Mouse (Mus musculus) brain, embryonic 14.5 days (tissue): ENCODE results near the gene Tab2. TPM values are rescaled to one million over a fixed set of nuclear protein-coding genes. Genes with fewer than 3 reads are reported as not detected.

ENCODE experiments used
- DNase-seq: peaks from one replicate; pipeline ENCODE4 v3.0.0-alpha.2; 2011; ENCODE audit warnings: low read depth
- CTCF ChIP-seq: fragments of 200-500 bp; IDR thresholded peaks from 2 replicates; pipeline ENCODE4 v1.5.1; 2012; ENCODE audit warnings: inconsistent platforms, mild to moderate bottlenecking, moderate library complexity, borderline replicate concordance; ENCODE audit not compliant: insufficient read depth, insufficient read length; ENCODE audit errors: extremely low read depth
- POLR2A ChIP-seq: fragments of 200-500 bp; IDR thresholded peaks from 2 replicates; pipeline ENCODE4 v1.6.1; 2012; ENCODE audit warnings: mild to moderate bottlenecking, inconsistent platforms, borderline replicate concordance; ENCODE audit not compliant: poor library complexity, insufficient read depth, insufficient read length, severe bottlenecking; ENCODE audit errors: extremely low read depth
- polyA plus RNA-seq: library from polyadenylated mRNA; depleted of rRNA; stranded (reverse); fragments of >200 nt; gene quantifications from 2 replicates; pipeline ENCODE4 v1.2.3, GENCODE M21; 2012; rRNA removed

Gene Tab2
- polyA plus RNA-seq, 1 experiment, result 61.3 TPM

DNA sequence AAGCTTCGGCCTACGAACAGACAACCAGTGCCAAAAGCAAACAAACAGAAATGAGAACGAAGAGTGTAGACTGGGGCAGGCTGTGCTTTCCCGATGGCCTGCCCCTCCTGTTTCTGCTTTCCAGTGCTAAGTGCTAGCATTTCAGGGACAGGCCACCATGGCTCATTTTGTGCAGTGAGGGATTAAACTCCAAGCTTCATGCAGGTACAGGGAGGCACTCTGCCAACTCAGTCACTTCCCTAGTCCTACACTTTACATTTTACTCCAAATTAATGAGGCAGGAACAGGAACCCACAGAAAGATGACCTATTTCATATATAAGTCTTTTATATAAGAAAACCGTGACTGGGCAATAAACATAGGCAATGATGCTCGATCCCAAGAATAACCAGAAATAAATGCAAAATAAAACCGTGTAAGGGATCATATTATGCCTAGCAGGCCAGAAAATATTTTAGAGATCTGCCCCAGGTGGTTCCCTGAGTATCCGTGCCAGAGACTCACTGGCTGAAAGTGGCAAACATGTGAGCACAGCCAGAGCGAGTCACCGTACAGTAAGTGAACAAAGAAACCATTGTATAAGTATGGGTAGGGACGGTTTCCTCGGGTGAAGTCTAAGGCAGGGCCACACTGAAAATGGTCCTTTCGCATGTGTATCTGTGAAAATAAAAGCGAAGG is 94.6 kb downstream of the Tab2 start:
- TF ChIP-seq POLR2A (no peak), CTCF (no peak)
- no peak for DNase-seq

DNA sequence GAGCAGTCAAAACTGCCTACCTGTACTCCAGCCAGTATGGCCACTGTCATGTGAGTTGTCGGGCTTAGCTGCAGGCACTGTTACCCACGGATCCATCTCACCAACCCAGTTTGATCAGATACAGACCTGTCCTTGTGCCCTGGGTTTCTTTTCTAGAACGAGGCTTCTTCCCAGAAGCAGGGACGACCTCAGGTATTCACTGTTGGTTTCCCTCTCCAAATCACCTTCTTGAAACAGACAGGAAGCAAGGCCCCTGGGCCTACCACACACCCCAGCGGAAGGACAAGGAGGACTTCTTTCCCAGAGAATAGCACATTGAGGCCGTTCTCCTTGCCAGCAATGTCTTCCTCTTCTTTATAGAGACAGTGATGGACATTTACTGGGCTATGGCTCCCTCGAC is 95.5 kb downstream of the Tab2 start:
- TF ChIP-seq CTCF (no peak), POLR2A (no peak)
- no peak for DNase-seq

Other genes with a start within 250 kb of the Tab2 start
- 13.6 and 17.5 TPM in 2 replicates for gene Katna1, start 230.2 kb downstream of the Tab2 start, polyA plus RNA-seq
- gene Ginm1, start 163.4 kb downstream of the Tab2 start, polyA plus RNA-seq, result 24.4 and 26.4 TPM in 2 replicates
- gene Ppil4, start 163.3 kb downstream of the Tab2 start, polyA plus RNA-seq, result 17.4 and 26.0 TPM in 2 replicates
- gene Zc3h12d, start 123.8 kb downstream of the Tab2 start, polyA plus RNA-seq, result 0.11 and 0.15 TPM in 2 replicates